Mouse (Mus musculus) sigmoid colon, adult 10 weeks (tissue): ENCODE measurements around the gene Adam26b. TPM values are rescaled to one million over a fixed set of nuclear protein-coding genes. Genes with fewer than 3 reads are reported as not detected.

ENCODE experiments used
- polyA plus RNA-seq: library from polyadenylated mRNA; stranded (reverse); fragments of 350-450 nt; fragmentation: Illumina TruSeq; extraction: RNeasy Lipid Tissue Mini Kit (QIAGEN cat#74804); gene quantifications from one replicate; pipeline ENCODE4 v1.2.3, GENCODE M21; 2014; ENCODE audit warnings: low read depth, low replicate concordance

Adam26b gene
- not detected for polyA plus RNA-seq

DNA sequence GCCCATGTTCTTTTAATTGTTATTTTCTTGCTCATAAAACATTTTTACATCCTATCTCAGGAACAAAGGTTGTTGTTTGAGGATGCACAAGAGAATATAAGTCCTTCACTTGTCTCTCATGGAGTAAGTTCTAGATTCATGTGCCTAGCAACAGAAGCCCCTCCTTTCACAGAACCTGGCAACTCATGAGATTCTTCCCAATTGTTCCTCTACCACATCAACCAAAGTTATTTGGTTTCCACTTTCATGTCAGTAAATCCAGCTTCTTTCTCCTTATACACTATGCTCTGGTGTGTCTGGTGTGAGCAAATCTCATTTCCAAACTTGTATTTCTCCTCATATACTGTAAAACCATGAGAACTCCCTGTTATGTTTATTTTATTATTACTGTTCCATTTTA is at the start of gene Adam26b:
TSS of gene Adam26b (minus strand) at position 101 of the 400 bp plus-strand sequence.

GRCm38 (mm10) chr8:43576607-43577006 is 48.7 kb upstream of the Adam26b start, which contains the start of gene Adam26a:
TSS of gene Adam26a (minus strand) at chr8:43576707.

Other genes with a start within 250 kb of the Adam26b start
- not detected for gene Zfp42, start 221.1 kb downstream of the Adam26b start, polyA plus RNA-seq
- gene Adam26a, start 48.6 kb upstream of the Adam26b start, polyA plus RNA-seq, result not detected
- not detected for gene Gm5346, start 99.2 kb upstream of the Adam26b start, polyA plus RNA-seq
- not detected for gene Adam34, start 181.9 kb upstream of the Adam26b start, polyA plus RNA-seq